Comparison of ENCODE assay signal across 8 mouse cellular contexts in genomic region chr8:23531551-23532142, GRCm38 (mm10).
A peak's percentile ranks its signal among the peaks of the same experiment; 100 is the strongest.
DNase-seq lines count a peak whose midpoint lies in the region; ATAC-seq and TF ChIP-seq lines count a peak whose summit lies in the region.

No protein-coding gene starts in this region.

- DNase-seq in cerebellum, adult 8-10 months, result peak; percentile 9
- no peak for DNase-seq in cerebellum, adult 9-10 months
- peak; percentile 46 for DNase-seq in adrenal gland, adult 2 months
- peak; percentile 64 for DNase-seq in kidney, postnatal 10 days
- DNase-seq in lung, adult 2 months, result no peak
- peak; percentile 35 for DNase-seq in right cerebral cortex, adult 18-20 months
- DNase-seq in thymus, postnatal 14 days, result no peak

- 55% methylated on average over 10 of the region's 10 CpGs for WGBS in forebrain, embryonic 15.5 days
- WGBS in lung, adult 2 months, result 50% methylated on average over 10 of the region's 10 CpGs

- no peak for TF ChIP-seq POLR2A in lung, adult 2 months (IDR thresholded peaks at IDR 0.05; ENCODE audit: borderline replicate concordance, extremely low read depth, low read depth, low read length)

- no peak overlapping the region for H3K4me2 ChIP-seq in forebrain, embryonic 15.5 days (replicated peaks)

- no peaks in the 10 kb centered on the region for H3K27me3 ChIP-seq in forebrain, embryonic 15.5 days

- peak; percentile 80 for ATAC-seq in forebrain, embryonic 15.5 days (replicated peaks)

- H3K4me1 ChIP-seq in forebrain, embryonic 15.5 days, result no peaks in the 10 kb centered on the region
- H3K4me1 ChIP-seq in lung, adult 2 months (ENCODE audit: control insufficient read depth, insufficient read depth, low read length), result no peaks in the 10 kb centered on the region

- no peak overlapping the region for H3K27ac ChIP-seq in forebrain, embryonic 15.5 days (replicated peaks)

- H3K4me3 ChIP-seq in forebrain, embryonic 15.5 days, result no peak overlapping the region
- H3K4me3 ChIP-seq in lung, adult 2 months (replicated peaks; ENCODE audit: extremely low read depth, low read depth, low read length), result no peak overlapping the region

- H3K9ac ChIP-seq in forebrain, embryonic 15.5 days (replicated peaks), result no peak overlapping the region

- no peaks in the 10 kb centered on the region for H3K36me3 ChIP-seq in forebrain, embryonic 15.5 days

- no peaks in the 10 kb centered on the region for H3K9me3 ChIP-seq in forebrain, embryonic 15.5 days

- peak; percentile 39; the same call in 1 of the 2 replicates for TF ChIP-seq CTCF in lung, adult 2 months (IDR thresholded peaks at IDR 0.05; ENCODE audit: insufficient read depth, low read length)

Comparison
In these comparisons a context has a peak if more than half of its experiments do, and no peak if none do; other contexts are left out.
1. DNase-seq: peak in cerebellum, adult 8-10 months (single experiment), adrenal gland, adult 2 months (single experiment), kidney, postnatal 10 days (single experiment) and right cerebral cortex, adult 18-20 months (single experiment); none in cerebellum, adult 9-10 months (single experiment), lung, adult 2 months (single experiment) and thymus, postnatal 14 days (single experiment).